Mouse (Mus musculus) adrenal gland, postnatal 4 days (tissue): ENCODE results near the gene Fam129a. TPM values are rescaled to one million over a fixed set of nuclear protein-coding genes. Genes with fewer than 3 reads are reported as not detected.

Source experiments
- DNase-seq, 2 experiments: peaks; one replicate each; pipeline ENCODE4 v3.0.0; 2021 to 2022; ENCODE audit warnings: low spot score in 2 of 2, mixed read lengths in 2 of 2
- total RNA-seq, 2 experiments: library from RNA; stranded (reverse); gene quantifications; 2 replicates each; pipeline ENCODE4 v1.2.3; 2021

The Fam129a gene
- total RNA-seq, 2 experiments from 2014 or later, result 69.0 to 77.2 TPM

GRCm38 (mm10) chr1:151690583-151691193, 119.7 kb downstream of the Fam129a start:
- no peak for DNase-seq

DNA sequence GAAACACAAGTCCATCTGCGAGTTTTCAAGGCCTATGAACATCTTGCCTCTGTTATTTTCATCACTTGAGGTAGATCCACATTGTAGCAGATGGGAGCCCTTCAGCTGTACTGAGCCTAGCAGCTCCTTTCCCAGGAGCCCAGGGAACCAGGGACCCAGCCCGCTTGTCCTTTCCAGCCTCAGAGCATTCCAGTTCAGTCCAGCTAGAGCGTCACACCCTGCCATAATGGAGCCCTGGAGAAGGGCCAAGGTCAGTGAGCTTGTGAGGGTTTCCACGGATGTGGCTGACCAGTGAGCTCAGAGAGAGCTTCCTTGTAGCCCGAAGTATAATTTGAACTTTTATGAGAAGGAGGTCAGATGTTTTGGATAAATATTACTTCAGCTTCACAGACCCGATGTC, 121.9 kb downstream of the Fam129a start:
- DNase-seq, result peak in 1 of 2 experiments; percentile 38

DNA sequence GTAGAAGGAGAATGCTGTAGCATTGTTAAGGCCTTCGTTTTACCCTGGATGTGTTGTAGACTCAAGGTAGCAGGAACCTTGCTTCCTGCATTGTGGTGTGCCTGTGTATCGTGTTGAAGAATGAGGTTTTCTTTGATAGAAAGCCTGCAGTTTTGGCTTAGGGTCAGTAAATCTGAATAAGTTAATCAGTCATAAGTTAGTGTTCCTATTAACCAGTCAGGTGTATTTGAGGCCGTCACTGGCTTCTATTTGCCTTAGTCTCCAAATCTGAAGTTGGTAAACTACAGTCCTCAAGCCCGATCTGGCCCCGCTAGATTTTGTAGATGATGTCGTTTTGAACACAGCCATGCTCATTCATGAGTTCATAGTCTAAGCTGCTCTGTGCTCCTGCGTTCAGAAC, 125.8 kb downstream of the Fam129a start:
- DNase-seq, result no peak

GRCm38 (mm10) chr1:151697901-151698641, 127.1 kb downstream of the Fam129a start:
- no peak for DNase-seq

DNA sequence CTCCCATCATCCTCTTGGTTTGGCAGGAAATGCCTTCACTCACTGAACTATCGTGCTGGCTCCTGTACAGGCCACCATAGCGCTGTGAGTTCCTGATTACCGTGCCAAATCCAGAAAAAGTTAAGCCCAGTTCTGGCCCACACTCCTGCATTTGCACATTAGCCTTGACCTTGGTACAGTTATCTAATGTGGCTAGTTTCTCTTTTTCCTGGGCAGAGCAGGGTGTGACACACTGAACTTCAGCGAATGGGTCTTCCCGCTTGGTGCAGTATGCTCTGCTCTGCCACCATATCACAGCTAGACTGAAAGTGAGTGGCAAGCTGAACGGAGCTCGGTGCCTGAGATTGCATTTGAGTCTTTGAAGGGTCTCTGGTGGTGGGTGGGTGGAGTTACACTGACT, 128.4 kb downstream of the Fam129a start:
- DNase-seq, result no peak

DNA sequence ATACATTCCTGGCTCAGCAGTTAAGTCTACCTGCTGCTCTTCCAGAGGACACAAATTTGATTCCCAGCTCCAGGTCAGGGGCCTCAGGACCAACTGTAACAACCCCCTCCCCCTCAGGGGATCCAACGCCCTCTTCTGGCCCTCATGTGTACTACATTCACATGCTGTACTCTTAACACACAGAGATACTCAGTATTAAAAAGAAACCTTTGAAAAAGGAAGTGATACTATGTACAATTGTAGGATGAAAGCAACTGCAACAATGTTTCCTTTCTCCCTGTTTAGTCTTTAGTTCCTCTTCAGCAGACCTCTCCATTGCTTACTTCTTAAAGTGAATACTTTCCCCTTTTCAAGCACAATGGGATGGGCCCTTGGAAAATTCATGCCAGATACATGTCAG, 131.8 kb downstream of the Fam129a start:
- DNase-seq, result no peak

DNA sequence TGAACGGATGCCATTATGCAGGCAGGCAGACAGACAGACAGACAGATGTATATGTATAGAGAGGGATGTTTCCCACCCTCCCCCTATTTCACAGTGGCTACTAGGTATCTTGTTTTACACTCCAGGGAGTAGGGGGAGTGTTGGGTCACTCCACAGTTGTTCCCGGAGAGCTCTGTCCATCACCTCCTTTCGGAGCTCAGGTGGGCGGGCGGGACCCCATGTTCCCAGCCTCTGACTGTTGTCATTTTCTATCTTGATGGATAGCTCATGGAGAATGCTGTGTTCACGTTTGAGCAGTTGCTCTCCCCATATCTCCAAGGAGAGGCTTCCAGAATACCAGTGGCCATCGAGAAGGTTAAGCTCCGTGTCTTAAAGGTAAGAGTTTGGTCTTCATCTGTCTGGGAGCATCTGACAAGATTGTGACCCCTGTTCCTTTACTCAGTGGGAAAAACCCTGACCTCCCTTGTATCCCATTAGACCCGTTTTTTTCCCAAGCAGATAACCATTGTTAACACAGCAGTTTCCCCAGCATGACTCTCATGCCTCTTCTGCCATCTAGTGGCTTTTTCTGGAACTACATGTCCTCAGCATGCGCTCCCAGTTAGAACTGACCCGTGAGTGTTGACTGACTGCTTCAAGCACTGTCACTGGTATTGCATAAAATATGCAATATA, 134.9 kb downstream of the Fam129a start:
- peak in 1 of 2 experiments; percentile 51 for DNase-seq

DNA sequence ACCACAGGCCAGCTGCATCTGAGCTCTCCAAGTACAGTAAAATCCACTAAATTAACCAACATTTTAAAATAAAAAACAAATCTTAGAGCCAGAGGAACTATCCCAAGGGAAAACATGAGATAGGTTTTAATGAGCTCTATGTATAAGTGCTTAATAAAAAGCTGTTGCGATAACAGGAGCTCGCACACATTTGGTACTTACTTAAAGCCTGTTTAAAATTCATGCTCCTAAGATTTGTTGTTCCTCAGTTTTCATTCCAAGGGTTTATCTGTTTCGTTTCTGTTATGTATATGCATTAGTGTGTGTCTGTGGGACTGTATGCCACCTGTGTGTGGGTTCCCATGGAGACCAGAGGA, 135.4 kb downstream of the Fam129a start:
- no peak for DNase-seq

DNA sequence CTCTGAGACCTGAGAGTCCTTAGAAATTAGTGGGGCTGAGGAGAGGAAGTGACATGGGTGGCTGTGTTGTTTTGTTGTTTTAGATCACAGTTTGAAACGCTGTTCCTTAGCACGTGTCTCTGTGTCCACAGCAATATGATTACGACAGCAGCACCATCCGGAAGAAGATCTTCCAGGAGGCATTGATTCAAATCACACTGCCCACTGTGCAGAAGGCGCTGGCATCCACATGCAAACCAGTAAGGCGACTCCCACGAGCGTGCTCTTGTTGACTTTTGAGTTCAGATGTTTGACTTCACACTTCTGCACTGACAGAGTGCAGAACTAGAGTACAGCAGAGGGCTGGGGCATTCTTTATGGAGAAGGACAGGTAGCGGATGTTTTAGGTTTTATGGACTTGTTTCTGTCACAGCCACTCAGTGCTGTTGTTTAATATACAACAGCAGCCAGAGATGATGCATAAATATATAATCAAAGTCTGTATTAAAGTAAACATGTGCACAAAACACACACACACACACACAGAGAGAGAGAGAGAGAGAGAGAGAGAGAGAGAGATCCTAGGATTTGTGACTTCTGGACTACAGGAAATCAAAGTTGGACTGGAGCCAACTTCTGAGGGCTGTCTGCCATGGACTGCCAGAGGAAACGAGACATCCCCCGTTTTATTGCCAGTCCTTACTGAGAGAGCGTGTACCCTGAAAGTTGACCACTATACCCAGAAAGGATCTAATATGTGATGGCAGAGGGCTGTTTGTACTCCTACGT, 138.2 kb downstream of the Fam129a start:
- DNase-seq, result no peak

- no peak for DNase-seq
These were observed 138.7 kb downstream of the Fam129a start for GRCm38 (mm10) chr1:151709734-151710022.

- no peak for DNase-seq
These were observed 139.6 kb downstream of the Fam129a start for GRCm38 (mm10) chr1:151710424-151711055.

- no peak for DNase-seq
These were observed 140.1 kb downstream of the Fam129a start for GRCm38 (mm10) chr1:151711062-151711461.

DNA sequence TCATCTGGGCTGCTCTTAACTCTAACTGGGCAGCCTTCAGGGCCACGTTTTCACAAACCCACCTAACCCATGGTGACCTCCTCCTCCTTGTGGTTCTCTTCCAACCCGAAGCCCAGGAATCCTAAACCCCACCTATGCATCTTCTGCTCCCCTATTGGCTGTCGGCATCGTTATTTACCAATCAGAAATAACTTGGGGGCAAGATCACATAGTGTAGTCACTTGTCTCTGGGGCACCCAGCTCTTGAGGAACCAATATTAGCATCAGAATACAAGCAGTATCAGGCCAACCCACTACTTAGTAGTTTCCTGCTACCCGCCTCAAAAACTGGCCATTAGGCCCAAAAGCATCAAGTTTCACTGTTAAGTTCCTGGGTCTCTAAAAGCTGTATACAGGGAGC, 141.7 kb downstream of the Fam129a start:
- DNase-seq, result no peak

DNA sequence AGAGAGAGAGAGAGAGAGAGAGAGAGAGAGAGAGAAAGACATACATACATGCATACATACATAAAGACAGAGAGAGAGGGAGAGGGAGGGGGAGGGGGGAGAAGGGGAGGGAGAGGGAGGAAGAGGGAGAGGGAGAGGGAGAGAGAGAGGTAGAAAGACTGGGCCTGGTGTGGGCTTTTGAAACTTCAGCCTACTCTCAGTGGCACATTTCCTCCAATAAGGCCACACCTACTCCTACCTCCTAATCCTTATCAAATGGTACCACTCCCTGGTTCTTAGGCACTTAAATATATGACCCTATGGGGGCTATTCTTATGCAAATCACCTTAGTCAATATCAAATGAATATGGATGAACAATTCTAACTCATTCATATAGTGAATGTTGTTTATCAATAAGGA, 142.6 kb downstream of the Fam129a start:
- DNase-seq, result no peak

- DNase-seq, result no peak
These were observed 145.2 kb downstream of the Fam129a start for GRCm38 (mm10) chr1:151716024-151716710.

DNA sequence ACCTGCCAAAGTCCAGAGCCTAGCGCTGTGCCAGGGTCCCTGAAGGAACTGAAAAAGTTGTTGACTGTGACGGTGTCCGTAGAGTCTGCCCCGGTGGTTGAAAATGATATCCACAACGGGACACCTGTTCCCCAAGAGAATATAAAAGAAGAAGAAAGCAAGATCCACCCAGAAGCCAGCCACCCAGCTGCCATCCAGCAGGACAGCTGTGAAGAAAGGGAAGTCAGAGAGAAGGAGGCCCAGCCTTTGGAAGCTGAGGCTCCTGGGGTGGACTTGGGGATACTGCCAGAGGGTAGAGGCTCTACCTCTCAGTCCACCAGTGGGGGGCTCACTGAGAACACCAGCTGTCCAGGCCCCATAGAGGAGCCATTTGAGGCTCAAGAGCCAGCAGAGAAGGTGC, 146.6 kb downstream of the Fam129a start:
- DNase-seq, result no peak

DNA sequence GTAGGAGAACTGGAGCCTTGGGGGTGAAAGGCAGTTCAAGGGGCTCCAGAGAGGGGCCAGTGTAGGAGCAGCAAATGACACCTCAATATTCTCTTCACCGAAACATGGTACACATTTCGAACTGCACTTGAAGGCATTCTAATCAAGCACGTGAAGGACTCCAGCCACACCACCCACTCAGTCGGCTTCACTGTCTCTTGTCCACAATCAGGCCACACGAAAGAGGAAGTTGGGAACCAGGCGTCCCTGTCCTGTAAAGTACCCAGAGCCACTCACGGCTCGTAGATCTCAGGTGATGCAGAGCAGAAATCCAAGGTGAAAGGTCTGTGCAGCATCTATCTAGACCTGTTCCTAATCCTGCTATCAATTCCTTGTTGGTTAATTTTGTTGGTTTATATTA, 147.6 kb downstream of the Fam129a start:
- DNase-seq, result no peak

GRCm38 (mm10) chr1:151719911-151720310, 148.9 kb downstream of the Fam129a start:
- no peak for DNase-seq

GRCm38 (mm10) chr1:151720566-151720965, 149.6 kb downstream of the Fam129a start:
- no peak for DNase-seq

- no peak for DNase-seq
These were observed 150.5 kb downstream of the Fam129a start for GRCm38 (mm10) chr1:151721357-151721983.
